Mouse (Mus musculus) erythroblast, embryonic 14.5 days (primary cell): ENCODE results near the gene Olfr314.

Source experiments
- GATA1 ChIP-seq: IDR thresholded peaks from 2 replicates; pipeline ENCODE4 v1.6.1; 2012; ENCODE audit warnings: low read length, inconsistent platforms, mixed read lengths
- TAL1 ChIP-seq: IDR thresholded peaks from 3 replicates; pipeline ENCODE4 v1.6.1; 2012; ENCODE audit warnings: low read length, inconsistent platforms, mixed read lengths

DNA sequence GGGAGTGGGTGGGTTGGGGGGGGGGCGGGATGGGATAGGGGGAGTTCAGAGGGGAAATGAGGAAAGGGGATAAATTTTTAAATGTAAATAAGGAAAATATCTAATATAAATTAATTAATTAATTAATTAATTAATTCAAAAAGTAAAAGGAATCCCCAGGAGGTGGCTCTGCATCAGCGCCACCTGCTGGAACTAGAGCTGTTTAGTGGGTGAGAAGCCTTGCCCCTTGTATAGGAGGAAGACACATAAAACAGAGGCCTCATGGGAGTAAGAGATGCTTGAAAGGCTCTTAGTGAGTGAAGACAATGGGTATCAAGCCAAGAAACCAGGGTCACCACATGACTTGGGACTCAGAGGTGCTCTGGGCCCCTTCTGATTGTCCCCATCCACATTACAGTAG is 13.1 kb downstream of the Olfr314 start:
- TF ChIP-seq GATA1: no peak
- no peak for TF ChIP-seq TAL1
